Mouse (Mus musculus) kidney, embryonic 14.5 days (tissue): Measurements from ENCODE around the gene Rnf213. TPM values are rescaled to one million over a fixed set of nuclear protein-coding genes. Genes with fewer than 3 reads are reported as not detected.

Experiments used
- ATAC-seq: fragments of 200-750 bp; cut with Nextera tagmentation; 2 replicates; pipeline ENCODE4 v1.8.0; 2017; ENCODE audit warnings: moderate number of reproducible peaks, mild to moderate bottlenecking, moderate TSS enrichment, moderate library complexity; ENCODE audit not compliant: low FRiP score, low TSS enrichment
- H3K27ac ChIP-seq: fragments of 300-500 bp; sonication (generic); 2 replicates; pipeline ENCODE4 v1.5.1; 2014; ENCODE audit warnings: low read depth, mild to moderate bottlenecking, low read length, moderate library complexity, mixed read lengths
- H3K27me3 ChIP-seq: fragments of 300-500 bp; sonication (generic); 2 replicates; pipeline ENCODE4 v1.6.1; 2014; ENCODE audit warnings: mild to moderate bottlenecking, low read length; ENCODE audit not compliant: control insufficient read depth, insufficient read depth
- H3K36me3 ChIP-seq: fragments of 300-500 bp; sonication (generic); 2 replicates; pipeline ENCODE4 v1.6.1; 2014; ENCODE audit warnings: low read length, mixed read lengths; ENCODE audit not compliant: control insufficient read depth, insufficient read depth
- H3K4me1 ChIP-seq: fragments of 300-500 bp; sonication (generic); 2 replicates; pipeline ENCODE4 v1.6.1; 2014; ENCODE audit warnings: low read length, mixed read lengths; ENCODE audit not compliant: control insufficient read depth, insufficient read depth
- H3K4me2 ChIP-seq: fragments of 300-500 bp; sonication (generic); replicated peaks from 2 replicates; pipeline ENCODE4 v1.6.1; 2014; ENCODE audit warnings: low read depth, mild to moderate bottlenecking, low read length
- H3K4me3 ChIP-seq: fragments of 300-500 bp; sonication (generic); 2 replicates; pipeline ENCODE4 v1.5.1; 2014; ENCODE audit warnings: mild to moderate bottlenecking, low read length
- H3K9ac ChIP-seq: fragments of 300-500 bp; sonication (generic); 2 replicates; pipeline ENCODE4 v1.6.1; 2014; ENCODE audit warnings: low read depth, mild to moderate bottlenecking, low read length, moderate library complexity
- H3K9me3 ChIP-seq: fragments of 300-500 bp; sonication (generic); 2 replicates; pipeline ENCODE4 v1.6.1; 2016; ENCODE audit warnings: low read length; ENCODE audit not compliant: control insufficient read depth
- WGBS: fragments of 180-500 bp; shearing (Covaris S2); extraction: QIAGEN DNeasy Blood & Tissue Kit; methylation state at CpG from one replicate; pipeline ENCODE4 v1.1.7; 2014; 5-methylcytosine and 5-hydroxymethylcytosine counted together
- polyA plus RNA-seq: library from polyadenylated mRNA; unstranded; fragments of >200 nt; fragmentation: Nextera tagmentation; extraction: Ambion mirVana; gene quantifications from 2 replicates; pipeline ENCODE4 v1.2.1, GENCODE M21; 2014

The Rnf213 gene
- polyA plus RNA-seq, 1 experiment from 2014 or later, result 9.5 TPM

DNA sequence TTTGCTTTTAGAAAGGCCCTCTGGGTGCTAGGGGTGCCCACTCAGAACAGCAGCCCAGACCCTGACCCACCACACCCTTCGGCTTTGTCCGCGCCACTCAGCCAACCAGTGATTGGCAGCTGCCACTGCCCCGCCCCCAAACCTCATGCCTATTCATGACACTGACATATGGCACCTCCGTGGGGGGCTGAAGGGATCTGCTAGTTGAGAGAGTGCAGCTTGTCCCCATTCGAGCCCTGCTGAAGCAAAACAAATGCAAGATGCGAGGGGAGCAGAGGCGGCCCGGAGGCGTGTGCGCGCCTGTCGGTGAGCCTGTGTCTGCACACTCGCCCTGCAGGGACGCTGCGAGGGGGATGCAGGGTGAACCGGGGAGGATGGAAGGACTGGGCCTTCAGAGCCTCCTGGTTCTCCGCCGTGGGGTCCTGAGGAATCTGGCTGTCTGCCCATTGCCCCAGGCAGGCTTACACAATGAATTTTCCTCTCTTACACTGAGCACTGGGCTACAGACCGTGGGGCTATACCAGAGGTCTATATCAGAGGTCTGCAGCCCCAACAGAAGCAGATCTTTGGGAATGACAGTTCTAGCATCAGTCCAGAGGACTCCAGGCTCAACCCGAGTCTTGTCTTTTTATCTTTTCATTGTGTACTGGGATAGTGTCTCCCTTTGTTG lies 122.2 kb downstream of the Rnf213 start:
- Histone ChIP-seq H3K4me2 (peak overlapping the region; percentile 37), H3K27ac (no peak overlapping the region), H3K27me3 (peaks cover 4% of the 10 kb centered on the region; the same call in 1 of the 2 replicates), H3K4me1 (0 out of 2 replicates have a peak, but pooled peaks cover 3% of the 10 kb centered on the region), H3K36me3 (no peaks in the 10 kb centered on the region), H3K9ac (peak overlapping the region; percentile 28; the same call in 1 of the 2 replicates), H3K9me3 (no peaks in the 10 kb centered on the region), H3K4me3 (peak overlapping the region; percentile 22; the same call in 1 of the 2 replicates)
- 2% methylated on average over 21 of the region's 21 CpGs for WGBS
- ATAC-seq, result peak; percentile 26; the same call in 1 of the 2 replicates

DNA sequence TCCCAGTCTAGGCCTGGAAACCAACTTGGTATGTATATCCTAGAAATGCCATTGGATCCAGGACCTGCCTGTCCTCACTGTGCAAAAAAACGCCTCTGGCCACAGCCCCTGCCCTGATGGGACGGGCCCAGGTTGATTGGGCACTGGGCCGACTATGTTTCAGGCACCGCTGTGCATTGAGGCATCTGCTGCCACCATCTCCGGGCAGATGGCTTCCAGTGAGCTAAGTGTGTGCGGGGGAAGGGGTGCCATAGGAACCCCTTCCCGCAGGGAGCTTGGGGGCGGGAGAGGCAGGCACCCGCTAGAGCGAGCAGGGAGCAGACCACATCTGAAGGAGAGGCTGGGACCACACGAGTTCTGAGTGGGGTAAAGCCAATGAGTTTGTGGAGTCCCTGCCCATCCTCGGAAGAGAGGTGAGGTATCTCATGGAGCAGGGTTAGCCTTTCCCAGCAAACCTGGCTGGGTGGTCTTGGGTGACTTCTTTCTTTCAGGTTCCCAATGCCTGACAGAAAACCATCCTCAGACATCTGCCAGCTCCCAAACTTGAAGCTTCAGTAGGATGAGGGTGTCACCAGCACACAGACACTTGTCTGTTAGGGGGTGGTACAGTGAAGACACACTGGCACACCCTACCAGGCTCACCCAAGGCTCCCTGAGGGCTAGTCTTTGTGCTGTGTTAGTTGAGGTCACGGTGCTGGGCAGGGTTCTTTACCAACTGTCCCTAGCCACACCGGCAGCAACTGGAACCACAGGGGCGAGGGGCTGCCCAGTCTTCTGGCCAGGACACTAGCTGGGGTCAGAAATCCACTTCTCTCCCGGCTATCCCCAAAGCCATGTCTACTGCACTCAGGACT lies 123.2 kb downstream of the Rnf213 start:
- Histone ChIP-seq H3K27ac (no peak overlapping the region), H3K9me3 (no peaks in the 10 kb centered on the region), H3K4me2 (no peak overlapping the region), H3K27me3 (peaks cover 4% of the 10 kb centered on the region; the same call in 1 of the 2 replicates), H3K4me1 (0 out of 2 replicates have a peak, but pooled peaks cover 3% of the 10 kb centered on the region), H3K36me3 (no peaks in the 10 kb centered on the region), H3K4me3 (no peak overlapping the region), H3K9ac (no peak overlapping the region)
- WGBS, result 72% methylated on average over 16 of the region's 16 CpGs
- ATAC-seq, result no peak

DNA sequence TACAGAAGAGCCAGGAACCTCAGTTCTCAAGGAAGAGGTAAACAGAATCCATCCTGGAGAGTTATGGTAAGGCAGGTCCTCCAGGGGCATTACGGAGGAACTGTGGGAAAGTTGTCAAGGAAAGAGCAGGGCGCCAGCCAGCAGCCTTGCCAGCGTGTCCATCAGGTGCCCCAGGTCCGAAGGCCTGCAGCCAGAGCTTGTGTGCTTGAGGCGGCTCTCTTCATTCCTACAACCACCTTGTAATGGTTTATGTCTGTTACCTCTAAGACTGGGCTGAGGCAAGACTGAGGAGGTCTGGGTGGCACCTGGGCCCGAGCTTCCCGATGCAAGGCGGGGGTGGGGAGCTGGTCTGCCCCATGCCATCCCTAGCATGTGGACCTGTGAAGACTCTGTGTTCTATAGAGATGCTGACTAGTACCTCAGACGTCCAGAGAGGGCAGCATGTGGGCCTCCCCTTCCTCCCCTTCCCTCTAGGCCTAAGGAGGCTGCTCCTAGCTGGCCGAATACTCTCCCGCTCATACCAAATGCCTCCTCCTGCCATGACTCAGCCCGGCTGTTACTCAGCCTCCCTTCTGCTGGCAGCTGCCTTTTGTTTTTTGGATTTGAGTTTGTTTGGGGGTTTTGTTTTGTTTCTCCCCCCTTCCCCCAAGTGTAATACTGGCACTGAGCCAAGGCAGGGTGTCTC lies 123.9 kb downstream of the Rnf213 start:
- 69% methylated on average over 12 of the region's 12 CpGs for WGBS
- peaks cover 4% of the 10 kb centered on the region; the same call in 1 of the 2 replicates for H3K27me3 ChIP-seq

DNA sequence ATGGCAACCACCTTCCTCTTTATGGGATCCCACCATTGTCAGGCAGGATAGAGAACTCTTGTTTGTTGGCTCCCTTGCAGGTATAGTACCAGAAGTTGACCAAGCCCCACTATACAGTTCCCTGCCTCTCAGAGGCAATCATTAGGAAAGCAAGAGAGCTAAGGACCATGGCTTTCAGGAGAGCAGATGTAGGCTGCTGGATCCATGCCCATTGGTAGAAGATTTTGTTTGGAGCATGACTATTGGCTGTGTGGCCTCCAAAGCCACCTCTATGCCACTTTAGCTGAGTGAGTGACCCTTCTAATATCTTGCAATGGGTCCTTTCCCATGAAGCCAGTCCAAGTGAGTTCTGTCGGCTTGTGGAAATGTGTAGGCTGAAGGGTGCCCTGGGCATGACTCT lies 126.5 kb downstream of the Rnf213 start:
- Histone ChIP-seq H3K27me3 (no peaks in the 10 kb centered on the region; the same call in 1 of the 2 replicates), H3K36me3 (no peaks in the 10 kb centered on the region), H3K27ac (no peak overlapping the region), H3K4me3 (no peak overlapping the region), H3K9ac (no peak overlapping the region), H3K9me3 (no peaks in the 10 kb centered on the region), H3K4me2 (no peak overlapping the region), H3K4me1 (0 out of 2 replicates have a peak, but pooled peaks cover 3% of the 10 kb centered on the region)
- ATAC-seq, result no peak
- WGBS, result 100% methylated on average over 1 of the region's 1 CpGs

More for the DNA sequence above, 123.9 kb downstream of the Rnf213 start:
- Histone ChIP-seq H3K27ac (no peak overlapping the region), H3K9me3 (no peaks in the 10 kb centered on the region), H3K4me1 (0 out of 2 replicates have a peak, but pooled peaks cover 3% of the 10 kb centered on the region), H3K4me3 (no peak overlapping the region), H3K36me3 (no peaks in the 10 kb centered on the region), H3K9ac (no peak overlapping the region), H3K4me2 (no peak overlapping the region)
- 0 out of 2 replicates have a peak, but pooled peaks have one; percentile 58 for ATAC-seq

DNA sequence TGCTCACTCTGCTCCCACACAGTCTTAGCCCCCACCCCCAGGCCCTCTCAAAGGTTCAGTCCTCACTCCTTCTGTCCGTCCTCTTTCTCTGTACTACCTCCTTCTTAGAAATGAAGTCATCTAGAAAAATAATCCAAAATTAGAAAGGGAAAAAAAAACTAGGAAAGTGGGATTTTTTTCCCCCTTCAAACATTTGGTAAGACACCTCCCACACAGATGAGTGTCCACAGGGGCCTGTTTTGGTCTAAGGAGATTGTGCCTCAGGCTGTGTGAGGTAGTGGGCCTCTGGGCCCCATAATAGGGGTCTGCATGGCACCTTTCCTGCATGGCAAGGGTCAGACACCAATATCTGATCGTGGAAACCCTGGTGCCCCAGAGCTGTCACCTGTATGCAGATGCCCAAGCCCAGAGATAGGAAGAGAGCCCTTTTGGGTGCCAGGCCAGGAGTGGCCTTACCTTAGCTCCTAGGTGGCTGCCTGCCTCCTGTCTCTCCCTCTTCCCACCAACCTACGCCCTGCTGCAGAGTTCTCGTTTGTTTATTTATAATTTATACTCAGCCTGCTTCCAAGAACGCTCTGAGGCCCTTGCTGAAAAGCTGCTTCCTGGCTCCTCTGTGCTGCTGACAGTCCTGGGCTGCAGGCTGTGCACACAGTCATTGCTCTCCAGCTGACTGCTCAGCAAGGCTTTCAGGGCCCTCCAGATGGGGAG lies 127.3 kb downstream of the Rnf213 start:
- H3K36me3 ChIP-seq, result no peaks in the 10 kb centered on the region
- H3K27ac ChIP-seq, result no peak overlapping the region
- H3K27me3 ChIP-seq, result no peaks in the 10 kb centered on the region
- H3K9ac ChIP-seq, result no peak overlapping the region
- ATAC-seq, result no peak
- 57% methylated on average over 5 of the region's 5 CpGs for WGBS
- no peak overlapping the region for H3K4me2 ChIP-seq
- 0 out of 2 replicates have a peak, but pooled peaks cover 5% of the 10 kb centered on the region for H3K4me1 ChIP-seq
- no peak overlapping the region for H3K4me3 ChIP-seq
- H3K9me3 ChIP-seq, result no peaks in the 10 kb centered on the region

DNA sequence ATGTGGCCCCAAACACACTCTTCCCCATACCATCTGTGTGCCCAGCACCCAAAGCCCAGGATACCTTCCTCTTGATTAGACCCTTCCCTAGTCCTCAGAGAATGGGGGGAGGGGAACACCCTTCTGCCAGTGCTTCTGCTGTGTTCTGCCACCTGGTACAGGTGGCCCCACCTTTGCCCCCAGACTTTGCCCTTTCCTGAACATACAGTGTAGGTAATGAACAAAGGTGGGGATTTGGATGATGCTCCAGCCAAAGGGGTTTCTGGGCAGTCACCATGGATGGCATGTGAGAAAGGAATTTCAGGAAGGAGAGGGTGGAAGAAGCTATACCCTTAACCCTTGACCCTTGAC lies 127.8 kb downstream of the Rnf213 start:
- Histone ChIP-seq H3K9ac (no peak overlapping the region), H3K9me3 (no peaks in the 10 kb centered on the region), H3K27me3 (no peaks in the 10 kb centered on the region), H3K4me1 (0 out of 2 replicates have a peak, but pooled peaks cover 4% of the 10 kb centered on the region), H3K4me2 (no peak overlapping the region), H3K36me3 (no peaks in the 10 kb centered on the region), H3K27ac (no peak overlapping the region), H3K4me3 (no peak overlapping the region)
- ATAC-seq, result no peak

DNA sequence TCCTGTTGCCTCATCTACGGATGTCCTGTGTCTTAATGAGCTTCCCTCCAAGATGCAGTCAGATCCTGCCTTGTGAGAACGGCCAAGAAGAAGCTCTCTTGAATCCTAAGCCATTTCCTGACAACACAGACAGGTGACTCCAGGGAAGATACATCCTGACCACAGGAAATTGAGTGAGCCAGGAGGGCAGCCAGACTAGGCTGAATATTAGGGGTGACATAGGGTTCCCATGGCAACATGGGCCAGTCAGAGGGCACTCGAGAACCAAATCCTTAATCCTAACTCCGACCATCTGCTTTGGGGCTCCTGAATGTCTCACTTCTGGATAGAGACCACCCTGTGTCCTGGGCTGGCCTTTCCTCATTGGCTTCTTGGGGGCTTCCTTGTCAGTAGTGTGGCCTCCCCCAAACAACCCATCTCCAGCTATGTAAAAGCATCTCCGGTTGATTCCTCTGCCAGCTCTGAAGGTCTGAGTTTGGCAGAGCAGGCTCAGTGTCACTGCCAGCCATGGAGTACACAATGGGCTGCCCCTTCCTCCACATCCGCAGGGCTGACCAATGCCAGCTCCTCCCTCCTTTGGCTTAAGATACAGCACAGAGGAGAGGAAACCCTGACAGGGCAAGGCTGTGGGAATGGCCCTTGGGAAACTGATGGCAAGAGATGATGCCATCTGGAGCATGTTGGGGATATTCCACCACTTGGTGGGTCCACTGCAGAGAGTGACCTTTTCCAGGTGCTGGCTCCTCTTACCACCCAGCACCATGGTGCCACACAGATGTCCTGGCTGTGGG lies 129.2 kb downstream of the Rnf213 start:
- Histone ChIP-seq H3K27ac (no peak overlapping the region), H3K4me1 (0 out of 2 replicates have a peak, but pooled peaks cover 4% of the 10 kb centered on the region), H3K9ac (no peak overlapping the region), H3K9me3 (no peaks in the 10 kb centered on the region), H3K4me2 (no peak overlapping the region), H3K36me3 (no peaks in the 10 kb centered on the region), H3K27me3 (no peaks in the 10 kb centered on the region), H3K4me3 (no peak overlapping the region)
- ATAC-seq, result no peak
- WGBS, result 84% methylated on average over 6 of the region's 6 CpGs

DNA sequence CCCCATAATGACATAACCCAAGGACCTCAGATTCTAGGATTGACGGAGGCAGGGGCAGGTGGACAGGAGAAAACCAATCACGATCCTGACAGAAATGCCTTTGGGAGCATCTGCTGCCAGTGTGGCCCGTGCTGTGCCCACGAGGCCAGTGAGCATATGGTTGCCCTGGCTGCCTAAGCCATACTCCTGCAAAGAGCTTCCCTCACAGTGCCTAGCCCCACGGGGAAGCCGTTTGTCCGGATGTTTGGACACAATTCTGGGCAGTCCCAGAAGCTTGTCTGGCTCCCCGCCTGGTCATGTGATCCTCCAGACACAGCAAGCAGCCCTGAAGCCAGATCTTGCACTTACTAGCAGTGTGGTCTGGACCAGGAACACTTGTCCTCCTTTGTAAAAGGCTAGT lies 129.9 kb downstream of the Rnf213 start:
- Histone ChIP-seq H3K9me3 (no peaks in the 10 kb centered on the region), H3K4me2 (no peak overlapping the region), H3K27ac (no peak overlapping the region), H3K4me3 (no peak overlapping the region), H3K9ac (no peak overlapping the region), H3K27me3 (no peaks in the 10 kb centered on the region), H3K4me1 (0 out of 2 replicates have a peak, but pooled peaks cover 4% of the 10 kb centered on the region), H3K36me3 (no peaks in the 10 kb centered on the region)
- no peak for ATAC-seq
- 82% methylated on average over 8 of the region's 8 CpGs for WGBS
